Comparison of ENCODE assay signal across 16 mouse cellular contexts in the genomic region with DNA sequence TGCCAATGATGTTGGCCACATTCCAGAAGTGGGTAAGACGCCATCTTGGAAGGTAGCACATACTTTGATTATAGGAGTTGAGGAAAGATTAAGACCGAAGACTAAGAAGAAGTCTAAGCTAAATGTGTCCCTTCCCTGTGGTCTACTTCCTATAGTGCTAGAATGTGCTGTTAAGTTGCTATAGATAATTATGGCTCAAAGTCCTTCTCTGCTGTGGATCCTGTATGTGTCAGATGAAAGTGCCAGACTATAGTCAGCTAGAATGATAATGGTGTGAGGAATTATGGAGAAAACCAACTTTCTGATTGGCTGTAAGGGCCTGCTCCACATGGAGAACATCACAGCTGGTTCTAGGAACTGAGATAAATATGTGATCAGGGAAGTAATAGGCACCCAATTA.
"Had no signal": no experiment of that assay in that cellular context is flagged by ENCODE, and none has a peak within 500 bp of the region (broad histone marks: within the 10 kb centered on the region; RNA-seq: fewer than 3 reads in every experiment).

No protein-coding gene starts in this region.

- DNase-seq: retina, postnatal 1 day; right cerebral cortex, adult 18-20 months; right cerebral cortex, postnatal 14 days; right cerebral cortex, postnatal 25 days; right cerebral cortex, postnatal 4 days; spleen, adult 18-20 months; thymus, adult 18-20 months; thymus, adult 2 months; thymus, postnatal 14 days; thymus, postnatal 25 days; thymus, postnatal 36 days; thymus, postnatal 4 days had no signal

- H3K27me3 ChIP-seq: neural tube, embryonic 13.5 days; neural tube, embryonic 15.5 days; stomach, embryonic 15.5 days had no signal

- H3K36me3 ChIP-seq: neural tube, embryonic 13.5 days; neural tube, embryonic 15.5 days; stomach, embryonic 15.5 days had no signal

- H3K9ac ChIP-seq: neural tube, embryonic 13.5 days; neural tube, embryonic 15.5 days; stomach, embryonic 15.5 days had no signal

- H3K27ac ChIP-seq: neural tube, embryonic 13.5 days; neural tube, embryonic 15.5 days; stomach, embryonic 15.5 days; stomach, postnatal 0 days had no signal

- H3K4me3 ChIP-seq: neural tube, embryonic 13.5 days; neural tube, embryonic 15.5 days; stomach, embryonic 15.5 days had no signal

- H3K4me1 ChIP-seq: neural tube, embryonic 13.5 days; neural tube, embryonic 15.5 days; stomach, embryonic 15.5 days had no signal

- H3K4me2 ChIP-seq: neural tube, embryonic 13.5 days; neural tube, embryonic 15.5 days; stomach, embryonic 15.5 days had no signal

- H3K9me3 ChIP-seq: neural tube, embryonic 13.5 days; neural tube, embryonic 15.5 days; stomach, embryonic 15.5 days had no signal
